Mouse (Mus musculus) kidney, adult 2 months (tissue): ENCODE results near the gene Irak2.

ENCODE experiments used
- CTCF ChIP-seq: fragments of 200-500 bp; conservative IDR thresholded peaks from 2 replicates; pipeline ENCODE4 v1.5.1; 2011; ENCODE audit warnings: low read depth, mild to moderate bottlenecking, control low read depth, low read length, moderate library complexity, mixed read lengths; ENCODE audit not compliant: insufficient read depth, insufficient read length
- POLR2A ChIP-seq: fragments of 200-500 bp; IDR thresholded peaks from one replicate; pipeline ENCODE4 v1.6.1; 2011; ENCODE audit warnings: low read depth, low read length, control low read depth

GRCm38 (mm10) chr6:113632863-113633262 is 5.4 kb upstream of the Irak2 start:
- TF ChIP-seq CTCF: no peak
- no peak for TF ChIP-seq POLR2A
